Mouse (Mus musculus): ENCODE results near the gene Dbil5. TPM values are rescaled to one million over a fixed set of nuclear protein-coding genes. Genes with fewer than 3 reads are reported as not detected.
"Not testable (repeated sequence)": the region's sequence is repeated elsewhere in the genome, so short reads cannot be mapped to it uniquely, and the experiment has no call there.

Gene Dbil5
- total and polyA plus RNA-seq, 3 experiments = 0.43 to 1.2 TPM; not detected in 1

GRCm38 (mm10) chr11:76201761-76202674 is 15.4 kb upstream of the Dbil5 start:
- peak; percentile 93 to 95 for DNase-seq
- Histone ChIP-seq H3K9ac (ENCODE audit: low read depth, low read length) (peak overlapping the region; percentile 88), H3K4me1 (ENCODE audit: control insufficient read depth, insufficient read depth, low read length) (no peaks in the 10 kb centered on the region; the same call in 1 of the 2 replicates), H3K79me2 (replicated peaks; ENCODE audit: control insufficient read depth, insufficient read depth, low read length) (no peaks in the 10 kb centered on the region), H3K4me3 (peak overlapping the region; percentile 86), H3K27ac (peak overlapping the region; percentile 81), H3K27me3 (ENCODE audit: control insufficient read depth, insufficient read depth, low read length) (no peaks in the 10 kb centered on the region), H3K36me3 (ENCODE audit: control insufficient read depth, insufficient read depth, low read length) (peaks cover 2% of the 10 kb centered on the region; the same call in 1 of the 2 replicates)
- intact Hi-C loops (cut with DNase I) = loop anchor here (1.0 to 2.0 kb wide), 2 partner anchors 15 to 23 kb away; partner anchors contain the start of genes Dbil5, Fam57a, Gemin4 and Vps53
- WGBS = 2% methylated on average over 68 of the region's 90 CpGs
- TF ChIP-seq EP300 (IDR thresholded peaks at IDR 0.05; ENCODE audit: insufficient read depth, low read depth, low read length) (no peak), POLR2A (IDR thresholded peaks at IDR 0.05; ENCODE audit: insufficient read depth, low read depth, low read length) (peak; percentile 78), CTCF (IDR thresholded peaks at IDR 0.05) (0 out of 2 replicates have a peak, but pooled peaks have one; percentile 9)

- no peak for TF ChIP-seq CTCF (IDR thresholded peaks at IDR 0.05)
- no peak for TF ChIP-seq EP300 (IDR thresholded peaks at IDR 0.05; ENCODE audit: insufficient read depth, low read depth, low read length)
- TF ChIP-seq POLR2A (IDR thresholded peaks at IDR 0.05; ENCODE audit: insufficient read depth, low read depth, low read length) = no peak
- Histone ChIP-seq H3K27ac (no peak overlapping the region), H3K36me3 (ENCODE audit: control insufficient read depth, insufficient read depth, low read length) (peaks cover 2% of the 10 kb centered on the region; the same call in 1 of the 2 replicates), H3K79me2 (replicated peaks; ENCODE audit: control insufficient read depth, insufficient read depth, low read length) (no peaks in the 10 kb centered on the region), H3K27me3 (ENCODE audit: control insufficient read depth, insufficient read depth, low read length) (no peaks in the 10 kb centered on the region), H3K4me1 (ENCODE audit: control insufficient read depth, insufficient read depth, low read length) (no peaks in the 10 kb centered on the region; the same call in 1 of the 2 replicates), H3K4me3 (no peak overlapping the region), H3K9ac (ENCODE audit: low read depth, low read length) (no peak overlapping the region)
- no peak for DNase-seq
- WGBS = 43% methylated on average over 5 of the region's 5 CpGs
- intact Hi-C loops (cut with DNase I) = no loop called here
These were observed 10.6 kb upstream of the Dbil5 start for GRCm38 (mm10) chr11:76206793-76207192.

GRCm38 (mm10) chr11:76210228-76210985 is 7.0 kb upstream of the Dbil5 start:
- H3K79me2 ChIP-seq (replicated peaks; ENCODE audit: control insufficient read depth, insufficient read depth, low read length) = no peaks in the 10 kb centered on the region
- H3K4me1 ChIP-seq (ENCODE audit: control insufficient read depth, insufficient read depth, low read length) = no peaks in the 10 kb centered on the region; the same call in 1 of the 2 replicates
- no peak overlapping the region for H3K9ac ChIP-seq (ENCODE audit: low read depth, low read length)
- 74% methylated on average over 13 of the region's 13 CpGs for WGBS
- no peak for TF ChIP-seq POLR2A (IDR thresholded peaks at IDR 0.05; ENCODE audit: insufficient read depth, low read depth, low read length)
- no peak for TF ChIP-seq EP300 (IDR thresholded peaks at IDR 0.05; ENCODE audit: insufficient read depth, low read depth, low read length)
- no peak for TF ChIP-seq CTCF (IDR thresholded peaks at IDR 0.05)
- intact Hi-C loops (cut with DNase I) = no loop called here
- no peak for DNase-seq
- H3K27ac ChIP-seq = no peak overlapping the region
- no peaks in the 10 kb centered on the region for H3K27me3 ChIP-seq (ENCODE audit: control insufficient read depth, insufficient read depth, low read length)
- H3K36me3 ChIP-seq (ENCODE audit: control insufficient read depth, insufficient read depth, low read length) = peaks cover 2% of the 10 kb centered on the region; the same call in 1 of the 2 replicates
- no peak overlapping the region for H3K4me3 ChIP-seq

- DNase-seq; H3K27ac ChIP-seq; intact Hi-C loops (cut with DNase I); H3K4me1 ChIP-seq (ENCODE audit: control insufficient read depth, insufficient read depth, low read length); H3K36me3 ChIP-seq (ENCODE audit: control insufficient read depth, insufficient read depth, low read length); H3K9ac ChIP-seq (ENCODE audit: low read depth, low read length); H3K79me2 ChIP-seq (replicated peaks; ENCODE audit: control insufficient read depth, insufficient read depth, low read length); H3K4me3 ChIP-seq; H3K27me3 ChIP-seq (ENCODE audit: control insufficient read depth, insufficient read depth, low read length): not testable (repeated sequence)
- 68% methylated on average over 6 of the region's 6 CpGs for WGBS
These were observed 5.8 kb upstream of the Dbil5 start for GRCm38 (mm10) chr11:76211595-76211994.

GRCm38 (mm10) chr11:76213841-76214240 is 3.6 kb upstream of the Dbil5 start:
- WGBS = 70% methylated on average over 5 of the region's 5 CpGs
- intact Hi-C loops (cut with DNase I) = no loop called here
- no peaks in the 10 kb centered on the region for H3K36me3 ChIP-seq (ENCODE audit: control insufficient read depth, insufficient read depth, low read length)
- H3K9ac ChIP-seq (ENCODE audit: low read depth, low read length) = no peak overlapping the region
- no peak overlapping the region for H3K4me3 ChIP-seq
- no peak for TF ChIP-seq EP300 (IDR thresholded peaks at IDR 0.05; ENCODE audit: insufficient read depth, low read depth, low read length)
- no peak for TF ChIP-seq CTCF (IDR thresholded peaks at IDR 0.05)
- no peak for TF ChIP-seq POLR2A (IDR thresholded peaks at IDR 0.05; ENCODE audit: insufficient read depth, low read depth, low read length)
- no peak overlapping the region for H3K27ac ChIP-seq
- H3K27me3 ChIP-seq (ENCODE audit: control insufficient read depth, insufficient read depth, low read length) = no peaks in the 10 kb centered on the region
- no peak for DNase-seq
- no peaks in the 10 kb centered on the region; the same call in none of the 2 replicates for H3K4me1 ChIP-seq (ENCODE audit: control insufficient read depth, insufficient read depth, low read length)
- H3K79me2 ChIP-seq (replicated peaks; ENCODE audit: control insufficient read depth, insufficient read depth, low read length) = no peaks in the 10 kb centered on the region
